Mouse (Mus musculus) layer of hippocampus, postnatal 36 days (tissue): ENCODE measurements around the gene Acat1. TPM values are rescaled to one million over a fixed set of nuclear protein-coding genes. Genes with fewer than 3 reads are reported as not detected.

Experiments used
- DNase-seq, 2 experiments: peaks; one replicate each; pipeline ENCODE4 v3.0.0; 2022
- total RNA-seq, 2 experiments: library from RNA; stranded (reverse); gene quantifications; 2 replicates each; pipeline ENCODE4 v1.2.3; 2021

Gene Acat1
- total RNA-seq, 2 experiments from 2014 or later = 60.2 to 61.8 TPM

DNA sequence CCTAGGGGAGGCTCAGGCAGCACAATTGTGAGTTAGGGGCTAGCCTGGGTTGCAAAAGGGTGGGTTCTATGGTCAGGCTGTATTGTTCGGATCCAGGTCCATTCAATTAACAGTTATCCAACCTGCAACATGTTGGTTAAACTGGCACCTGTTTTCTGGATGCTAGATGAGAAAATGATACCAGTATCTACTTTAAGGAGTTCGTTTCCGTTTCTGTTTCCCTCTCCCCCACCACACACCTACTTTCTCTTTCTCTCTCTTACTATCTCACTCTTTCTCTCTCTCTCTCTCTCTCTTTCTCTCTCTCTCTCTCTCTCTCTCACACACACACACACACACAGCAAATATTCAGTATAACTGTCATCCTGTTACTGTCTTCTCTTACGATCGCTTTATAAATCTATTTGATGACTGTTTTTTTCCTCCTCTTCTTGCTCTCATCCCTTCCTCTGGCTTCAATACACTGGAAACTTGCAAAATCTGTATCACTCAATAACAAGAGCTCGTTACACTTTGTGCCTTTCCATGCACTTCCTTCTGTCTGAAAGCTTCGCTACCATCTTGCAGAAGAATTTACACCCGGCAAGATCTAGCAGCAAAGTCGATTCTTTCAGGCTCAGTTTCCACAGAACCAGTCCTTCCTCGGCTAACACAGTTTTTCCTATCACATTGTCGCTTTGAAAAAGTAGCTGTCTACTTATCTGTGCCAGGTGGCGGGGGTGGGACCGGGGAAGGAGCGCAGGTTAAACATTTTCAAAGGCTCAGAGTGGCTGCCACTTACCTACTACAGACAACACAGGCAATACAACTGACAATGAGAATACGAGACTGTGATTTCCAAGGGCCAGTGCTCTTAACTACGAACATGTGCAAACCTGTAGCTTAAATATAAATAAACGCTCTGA lies 74.5 kb downstream of the Acat1 start:
- DNase-seq = no peak

Other genes starting within 250 kb of the Acat1 start
- 1 to 10 TPM; 4.6 to 4.8 TPM for gene Kdelc2, start 226.4 kb downstream of the Acat1 start, total RNA-seq
- under 1 TPM in 1 of 2 experiments, not detected in 1; 0.38 TPM for gene 4930550C14Rik, start 208.1 kb downstream of the Acat1 start, total RNA-seq
- 10 to 100 TPM; 19.7 to 21.7 TPM for gene Atm, start 73.6 kb downstream of the Acat1 start, total RNA-seq
- gene Npat, start 73.3 kb downstream of the Acat1 start, total RNA-seq = 10 to 100 TPM; 16.8 to 19.9 TPM
- gene Cul5, start 59.6 kb upstream of the Acat1 start, total RNA-seq = 10 to 100 TPM; 67.1 to 67.2 TPM
- 1 to 10 TPM; 2.5 to 2.7 TPM for gene Rab39, start 95.8 kb upstream of the Acat1 start, total RNA-seq
- 1 to 10 TPM; 3.6 to 4.4 TPM for gene Slc35f2, start 161.2 kb upstream of the Acat1 start, total RNA-seq
- gene Sln, start 239.8 kb upstream of the Acat1 start, total RNA-seq = under 1 TPM; 0.35 to 0.58 TPM